Mouse (Mus musculus): ENCODE data around the gene Hist1h3d. TPM values are rescaled to one million over a fixed set of nuclear protein-coding genes. Genes with fewer than 3 reads are reported as not detected.

Gene Hist1h3d
- total and polyA plus RNA-seq, 3 experiments = 1.4 to 150 TPM; not detected in 1

- H3K9ac ChIP-seq (ENCODE audit: control insufficient read depth, low read depth, low read length, poor library complexity, severe bottlenecking) = no peak overlapping the region
- TF ChIP-seq ETS1 (IDR thresholded peaks at IDR 0.05; ENCODE audit: low read depth, low read length) (peak; percentile 31; the same call in 1 of the 2 replicates), GATA1 (IDR thresholded peaks at IDR 0.05; ENCODE audit: low read depth, low read length) (peak; percentile 69), JUND (IDR thresholded peaks at IDR 0.05; ENCODE audit: low read depth, low read length) (peak; percentile 63), KAT2A (conservative IDR thresholded peaks at IDR 0.05; ENCODE audit: low read depth, low read length) (no peak), TCF12 (IDR thresholded peaks at IDR 0.05; ENCODE audit: low read depth, low read length) (no peak), HCFC1 (IDR thresholded peaks at IDR 0.05; ENCODE audit: low read depth, low read length) (no peak), SMC3 (IDR thresholded peaks at IDR 0.05; ENCODE audit: low read depth, low read length) (no peak), ZNF384 (IDR thresholded peaks at IDR 0.05; ENCODE audit: low read depth, low read length) (no peak), RAD21 (IDR thresholded peaks at IDR 0.05; ENCODE audit: low read depth, low read length) (no peak), BHLHE40 (IDR thresholded peaks at IDR 0.05; ENCODE audit: borderline replicate concordance, low read depth, low read length) (no peak), EP300 (IDR thresholded peaks at IDR 0.05; ENCODE audit: low read depth in 1 of 2, low read length in 2 of 2) (peak; percentile 49 to 55; a peak in 2 of 4 replicates), CHD1 (IDR thresholded peaks at IDR 0.05; ENCODE audit: low read depth, low read length) (no peak), ELF1 (IDR thresholded peaks at IDR 0.05; ENCODE audit: low read depth, low read length) (no peak), CHD2 (IDR thresholded peaks at IDR 0.05; ENCODE audit: low read length) (no peak), POLR2AphosphoS2 (IDR thresholded peaks at IDR 0.05; ENCODE audit: low read length) (no peak), SIN3A (IDR thresholded peaks at IDR 0.05; ENCODE audit: low read length) (no peak), RCOR1 (IDR thresholded peaks at IDR 0.05; ENCODE audit: low read depth, low read length) (no peak), MAX (IDR thresholded peaks at IDR 0.05; ENCODE audit: low read length) (no peak)
- H3K27ac ChIP-seq (ENCODE audit: control insufficient read depth, low read depth, low read length) = no peak overlapping the region
- H3K27me3 ChIP-seq (ENCODE audit: control insufficient read depth in 1 of 2, insufficient read depth in 2 of 2, low read length in 2 of 2) = no peaks in the 10 kb centered on the region
- peak; percentile 71 for DNase-seq (ENCODE audit: low read depth, low spot score)
- no peak overlapping the region for H3K4me3 ChIP-seq (ENCODE audit: control insufficient read depth in 1 of 2, insufficient read depth in 1 of 2, low read depth in 2 of 2, low read length in 2 of 2)
- H3K36me3 ChIP-seq (ENCODE audit: control insufficient read depth in 1 of 2, insufficient read depth in 2 of 2, low read length in 2 of 2) = peaks cover 0 to 12% of the 10 kb centered on the region in 2 experiments; a peak in 2 of 4 replicates
- no peaks in the 10 kb centered on the region for H3K79me2 ChIP-seq (ENCODE audit: control insufficient read depth, insufficient read depth, low read length, poor library complexity)
- no peaks in the 10 kb centered on the region for H3K9me3 ChIP-seq (replicated peaks; ENCODE audit: insufficient read depth, low read length)
- peaks cover 0 to 8% of the 10 kb centered on the region in 2 experiments; a peak in 2 of 4 replicates for H3K4me1 ChIP-seq (ENCODE audit: control insufficient read depth in 1 of 2, insufficient read depth in 2 of 2, low read length in 2 of 2)
These were observed 33.6 kb downstream of the Hist1h3d start for GRCm38 (mm10) chr13:23609209-23609608.

DNA sequence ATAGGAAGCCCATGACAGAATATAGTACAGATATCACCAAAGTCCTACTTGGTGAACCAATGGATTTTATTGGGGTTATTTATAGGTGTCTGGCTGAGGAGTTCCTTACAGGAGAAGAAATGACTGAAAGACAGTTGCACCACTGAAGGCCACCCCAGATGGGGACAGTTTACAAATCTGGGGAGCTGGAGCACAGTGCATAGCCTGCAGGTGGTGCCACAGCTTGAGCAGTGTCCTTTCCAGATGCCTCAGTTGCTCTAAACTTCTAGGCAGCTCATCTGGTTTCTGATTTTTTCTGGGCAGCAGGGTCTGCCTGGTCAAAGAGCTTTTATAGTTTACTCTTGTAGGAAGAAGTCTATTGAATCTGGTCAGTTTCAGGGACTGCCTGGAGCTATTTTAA, 34.3 kb downstream of the Hist1h3d start:
- H3K4me1 ChIP-seq (ENCODE audit: control insufficient read depth in 1 of 2, insufficient read depth in 2 of 2, low read length in 2 of 2) = peaks cover 0 to 8% of the 10 kb centered on the region in 2 experiments; a peak in 2 of 4 replicates
- no peaks in the 10 kb centered on the region for H3K79me2 ChIP-seq (ENCODE audit: control insufficient read depth, insufficient read depth, low read length, poor library complexity)
- H3K9ac ChIP-seq (ENCODE audit: control insufficient read depth, low read depth, low read length, poor library complexity, severe bottlenecking) = no peak overlapping the region
- no peaks in the 10 kb centered on the region for H3K27me3 ChIP-seq (ENCODE audit: control insufficient read depth in 1 of 2, insufficient read depth in 2 of 2, low read length in 2 of 2)
- H3K9me3 ChIP-seq (replicated peaks; ENCODE audit: insufficient read depth, low read length) = no peaks in the 10 kb centered on the region
- no peak overlapping the region for H3K27ac ChIP-seq (ENCODE audit: control insufficient read depth, low read depth, low read length)
- H3K36me3 ChIP-seq (ENCODE audit: control insufficient read depth in 1 of 2, insufficient read depth in 2 of 2, low read length in 2 of 2) = peaks cover 0 to 12% of the 10 kb centered on the region in 2 experiments; a peak in 2 of 4 replicates
- no peak for DNase-seq (ENCODE audit: low read depth, low spot score)
- no peak overlapping the region for H3K4me3 ChIP-seq (ENCODE audit: control insufficient read depth in 1 of 2, insufficient read depth in 1 of 2, low read depth in 2 of 2, low read length in 2 of 2)
- TF ChIP-seq ZNF384 (IDR thresholded peaks at IDR 0.05; ENCODE audit: low read depth, low read length) = no peak
- TF ChIP-seq CTCF (IDR thresholded peaks at IDR 0.05 in 2 of 3, conservative IDR thresholded peaks at IDR 0.05 in 1 of 3; ENCODE audit: control insufficient read depth in 1 of 3, insufficient read depth in 1 of 3, low read depth in 2 of 3, low read length in 3 of 3, poor library complexity in 1 of 3, severe bottlenecking in 1 of 3) = no peak
- no peak for TF ChIP-seq RAD21 (IDR thresholded peaks at IDR 0.05; ENCODE audit: low read depth, low read length)
- TF ChIP-seq GABPA (IDR thresholded peaks at IDR 0.05; ENCODE audit: low read depth, low read length) = no peak
- no peak for TF ChIP-seq MXI1 (IDR thresholded peaks at IDR 0.05; ENCODE audit: low read depth, low read length)
- TF ChIP-seq KAT2A (conservative IDR thresholded peaks at IDR 0.05; ENCODE audit: low read depth, low read length) = no peak
- TF ChIP-seq MAZ (IDR thresholded peaks at IDR 0.05; ENCODE audit: low read depth, low read length) = no peak
